Mouse (Mus musculus) forebrain, embryonic 13.5 days (tissue): ENCODE data around the gene Pm20d2. TPM values are rescaled to one million over a fixed set of nuclear protein-coding genes. Genes with fewer than 3 reads are reported as not detected.

ENCODE experiments used
- ATAC-seq: fragments of 200-750 bp; cut with Nextera tagmentation; 2 replicates; pipeline ENCODE4 v1.8.0; 2017
- H3K27ac ChIP-seq: fragments of 300-500 bp; sonication (generic); 2 replicates; pipeline ENCODE4 v1.5.1; 2015; ENCODE audit warnings: inconsistent platforms, mild to moderate bottlenecking, moderate library complexity
- H3K27me3 ChIP-seq: fragments of 300-500 bp; sonication (generic); 2 replicates; pipeline ENCODE4 v1.6.1; 2015; ENCODE audit warnings: mild to moderate bottlenecking, inconsistent platforms
- H3K36me3 ChIP-seq: fragments of 300-500 bp; sonication (generic); 2 replicates; pipeline ENCODE4 v1.6.1; 2015; ENCODE audit warnings: mild to moderate bottlenecking, inconsistent platforms; ENCODE audit not compliant: poor library complexity, severe bottlenecking
- H3K4me1 ChIP-seq: fragments of 300-500 bp; sonication (generic); 2 replicates; pipeline ENCODE4 v1.6.1; 2015; ENCODE audit warnings: inconsistent platforms
- H3K4me2 ChIP-seq: fragments of 300-500 bp; sonication (generic); 2 replicates; pipeline ENCODE4 v1.6.1; 2015; ENCODE audit warnings: inconsistent platforms, mild to moderate bottlenecking, moderate library complexity
- H3K4me3 ChIP-seq: fragments of 300-500 bp; sonication (generic); 2 replicates; pipeline ENCODE4 v1.5.1; 2015; ENCODE audit warnings: mild to moderate bottlenecking, inconsistent platforms
- H3K9ac ChIP-seq: fragments of 300-500 bp; sonication (generic); 2 replicates; pipeline ENCODE4 v1.6.1; 2015; ENCODE audit warnings: mild to moderate bottlenecking, inconsistent platforms
- H3K9me3 ChIP-seq: fragments of 300-500 bp; sonication (generic); replicated peaks from 2 replicates; pipeline ENCODE4 v1.6.1; 2016; ENCODE audit warnings: inconsistent platforms
- WGBS: fragments of 180-500 bp; shearing (Covaris S2); methylation state at CpG from one replicate; pipeline ENCODE4 v1.1.7; 2015; 5-methylcytosine and 5-hydroxymethylcytosine counted together
- polyA plus RNA-seq: library from polyadenylated mRNA; unstranded; fragments of >200 nt; fragmentation: Nextera tagmentation; extraction: Ambion mirVana; gene quantifications from 2 replicates; pipeline ENCODE4 v1.2.1, GENCODE M21; 2015

The Pm20d2 gene
- polyA plus RNA-seq, 1 experiment from 2014 or later: 2.1 TPM

GRCm38 (mm10) chr4:33188164-33188563, 1.4 kb downstream of the Pm20d2 start:
- Histone ChIP-seq H3K36me3 (0 out of 2 replicates have a peak, but pooled peaks cover under 1% of the 10 kb centered on the region), H3K4me2 (peak overlapping the region; percentile 86), H3K9me3 (no peaks in the 10 kb centered on the region), H3K27me3 (peaks cover 8% of the 10 kb centered on the region; the same call in 1 of the 2 replicates), H3K4me1 (peaks cover 3% of the 10 kb centered on the region; the same call in 1 of the 2 replicates), H3K27ac (no peak overlapping the region), H3K9ac (peak overlapping the region; percentile 23; the same call in 1 of the 2 replicates), H3K4me3 (peak overlapping the region; percentile 71)
- no peak for ATAC-seq
- 16% methylated on average over 9 of the region's 9 CpGs for WGBS

GRCm38 (mm10) chr4:33183477-33183876, 6.1 kb downstream of the Pm20d2 start:
- ATAC-seq: no peak
- 86% methylated on average over 5 of the region's 5 CpGs for WGBS
- H3K27ac ChIP-seq: no peak overlapping the region

GRCm38 (mm10) chr4:33152087-33153038, 37.2 kb downstream of the Pm20d2 start:
- no peaks in the 10 kb centered on the region for H3K36me3 ChIP-seq
- no peaks in the 10 kb centered on the region for H3K4me1 ChIP-seq
- H3K27me3 ChIP-seq: no peaks in the 10 kb centered on the region
- ATAC-seq: no peak
- no peak overlapping the region for H3K4me2 ChIP-seq
- no peak overlapping the region for H3K4me3 ChIP-seq
- H3K9me3 ChIP-seq: no peaks in the 10 kb centered on the region
- 87% methylated on average over 26 of the region's 26 CpGs for WGBS
- H3K9ac ChIP-seq: no peak overlapping the region
- no peak overlapping the region for H3K27ac ChIP-seq

More at GRCm38 (mm10) chr4:33183477-33183876, 6.1 kb downstream of the Pm20d2 start:
- Histone ChIP-seq H3K4me3 (no peak overlapping the region), H3K9ac (no peak overlapping the region), H3K4me2 (no peak overlapping the region), H3K27me3 (peaks cover 8% of the 10 kb centered on the region; the same call in 1 of the 2 replicates), H3K36me3 (peaks cover 4% of the 10 kb centered on the region; the same call in 1 of the 2 replicates), H3K9me3 (no peaks in the 10 kb centered on the region), H3K4me1 (peaks cover 3% of the 10 kb centered on the region; the same call in 1 of the 2 replicates)

- H3K9me3 ChIP-seq: no peaks in the 10 kb centered on the region
- ATAC-seq: no peak
- WGBS: 40% methylated on average over 7 of the region's 7 CpGs
Measured at GRCm38 (mm10) chr4:33149150-33149549, 40.4 kb downstream of the Pm20d2 start.

GRCm38 (mm10) chr4:33147825-33148224, 41.7 kb downstream of the Pm20d2 start:
- 6% methylated on average over 2 of the region's 2 CpGs for WGBS
- Histone ChIP-seq H3K9me3 (no peaks in the 10 kb centered on the region), H3K27ac (no peak overlapping the region), H3K36me3 (no peaks in the 10 kb centered on the region), H3K4me1 (no peaks in the 10 kb centered on the region), H3K4me2 (no peak overlapping the region), H3K9ac (no peak overlapping the region), H3K27me3 (no peaks in the 10 kb centered on the region), H3K4me3 (no peak overlapping the region)
- ATAC-seq: no peak

More at GRCm38 (mm10) chr4:33149150-33149549, 40.4 kb downstream of the Pm20d2 start:
- Histone ChIP-seq H3K36me3 (no peaks in the 10 kb centered on the region), H3K27ac (no peak overlapping the region), H3K4me3 (no peak overlapping the region), H3K4me1 (no peaks in the 10 kb centered on the region), H3K4me2 (no peak overlapping the region), H3K27me3 (no peaks in the 10 kb centered on the region), H3K9ac (no peak overlapping the region)

GRCm38 (mm10) chr4:33146679-33147291, 42.8 kb downstream of the Pm20d2 start:
- WGBS: 43% methylated on average over 20 of the region's 20 CpGs
- H3K4me1 ChIP-seq: no peaks in the 10 kb centered on the region
- no peaks in the 10 kb centered on the region for H3K9me3 ChIP-seq
- H3K4me3 ChIP-seq: no peak overlapping the region
- no peak overlapping the region for H3K27ac ChIP-seq
- no peaks in the 10 kb centered on the region for H3K36me3 ChIP-seq
- H3K9ac ChIP-seq: no peak overlapping the region
- H3K4me2 ChIP-seq: 0 out of 2 replicates have a peak overlapping the region, but pooled peaks have one; percentile 1
- H3K27me3 ChIP-seq: no peaks in the 10 kb centered on the region
- ATAC-seq: no peak

GRCm38 (mm10) chr4:33132221-33132620, 57.3 kb downstream of the Pm20d2 start, which contains the start of gene Gabrr1:
Gene Gabrr1 (plus strand): TSS chr4:33132521.
- Histone ChIP-seq H3K9me3 (no peaks in the 10 kb centered on the region), H3K4me1 (no peaks in the 10 kb centered on the region), H3K4me3 (no peak within 1 kb of the TSS), H3K27ac (no peak within 1 kb of the TSS), H3K36me3 (no peaks in the 10 kb centered on the region), H3K27me3 (no peaks in the 10 kb centered on the region), H3K9ac (no peak within 1 kb of the TSS), H3K4me2 (no peak within 1 kb of the TSS)
- no peak for ATAC-seq
- WGBS: 80% methylated on average over 11 of the region's 11 CpGs

- Histone ChIP-seq H3K36me3 (no peaks in the 10 kb centered on the region), H3K9ac (no peak overlapping the region), H3K4me2 (no peak overlapping the region), H3K4me1 (no peaks in the 10 kb centered on the region), H3K9me3 (no peaks in the 10 kb centered on the region), H3K27me3 (no peaks in the 10 kb centered on the region), H3K27ac (no peak overlapping the region), H3K4me3 (no peak overlapping the region)
- 56% methylated on average over 10 of the region's 10 CpGs for WGBS
- ATAC-seq: 0 out of 2 replicates have a peak, but pooled peaks have one; percentile 33
Measured at GRCm38 (mm10) chr4:33125409-33126084, 64.0 kb downstream of the Pm20d2 start.

- Histone ChIP-seq H3K27ac (no peak overlapping the region), H3K4me3 (no peak overlapping the region), H3K9ac (no peak overlapping the region), H3K36me3 (no peaks in the 10 kb centered on the region), H3K4me2 (no peak overlapping the region), H3K9me3 (no peaks in the 10 kb centered on the region), H3K27me3 (no peaks in the 10 kb centered on the region), H3K4me1 (no peaks in the 10 kb centered on the region)
- ATAC-seq: no peak
- WGBS: 78% methylated on average over 6 of the region's 6 CpGs
Measured at GRCm38 (mm10) chr4:33124493-33124892, 65.0 kb downstream of the Pm20d2 start.
